Mouse (Mus musculus) heart, postnatal 0 days (tissue): ENCODE measurements at regions not wholly inside any gene's neighbourhood (a gene's known extent, or its start where the extent isn't known, plus 50 kb on each side); places are given as distances from the start of the nearest gene placed in this dataset.

Experiments used
- ATAC-seq: fragments of 200-750 bp; cut with Nextera tagmentation; 2 replicates; pipeline ENCODE4 v1.8.0; 2017; ENCODE audit warnings: low read depth, moderate number of reproducible peaks, moderate library complexity; ENCODE audit not compliant: insufficient read depth
- DNase-seq: peaks from one replicate; pipeline ENCODE4 v3.0.0-alpha.2; 2016; ENCODE audit warnings: low spot score
- H3K27ac ChIP-seq: fragments of 300-500 bp; sonication (generic); 2 replicates; pipeline ENCODE4 v1.5.1; 2014; ENCODE audit warnings: low read depth, mild to moderate bottlenecking
- H3K27me3 ChIP-seq: fragments of 300-500 bp; sonication (generic); 2 replicates; pipeline ENCODE4 v1.6.1; 2014; ENCODE audit warnings: low read length, mixed read lengths; ENCODE audit not compliant: control insufficient read depth, insufficient read depth
- H3K36me3 ChIP-seq: fragments of 300-500 bp; sonication (generic); replicated peaks from 2 replicates; pipeline ENCODE4 v1.6.1; 2014; ENCODE audit warnings: low read length, mixed read lengths; ENCODE audit not compliant: control insufficient read depth, insufficient read depth
- H3K4me1 ChIP-seq: fragments of 300-500 bp; sonication (generic); 2 replicates; pipeline ENCODE4 v1.6.1; 2014; ENCODE audit warnings: antibody characterized with exemption; ENCODE audit not compliant: control insufficient read depth, insufficient read depth
- H3K4me2 ChIP-seq: fragments of 300-500 bp; sonication (generic); 2 replicates; pipeline ENCODE4 v1.6.1; 2014; ENCODE audit warnings: low read depth, mild to moderate bottlenecking, low read length, moderate library complexity
- H3K4me3 ChIP-seq: fragments of 300-500 bp; sonication (generic); 2 replicates; pipeline ENCODE4 v1.5.1; 2014; ENCODE audit warnings: low read depth, low read length
- H3K9ac ChIP-seq: fragments of 300-500 bp; sonication (generic); replicated peaks from 2 replicates; pipeline ENCODE4 v1.6.1; 2014; ENCODE audit warnings: low read depth, low read length, mixed read lengths
- H3K9me3 ChIP-seq: fragments of 300-500 bp; sonication (generic); replicated peaks from 2 replicates; pipeline ENCODE4 v1.6.1; 2016; ENCODE audit warnings: low read length; ENCODE audit not compliant: control insufficient read depth
- CTCF ChIP-seq: IDR thresholded peaks from 2 replicates; pipeline ENCODE4 v1.5.1; 2016; ENCODE audit warnings: antibody characterized with exemption, control low read depth, low read depth
- EP300 ChIP-seq: IDR thresholded peaks from 2 replicates; pipeline ENCODE4 v1.6.1; 2016; ENCODE audit warnings: antibody characterized with exemption, low read depth
- WGBS: fragments of 180-500 bp; shearing (Covaris S2); extraction: QIAGEN DNeasy Blood & Tissue Kit; methylation state at CpG from one replicate; pipeline ENCODE4 v1.1.7; 2014; 5-methylcytosine and 5-hydroxymethylcytosine counted together

DNA sequence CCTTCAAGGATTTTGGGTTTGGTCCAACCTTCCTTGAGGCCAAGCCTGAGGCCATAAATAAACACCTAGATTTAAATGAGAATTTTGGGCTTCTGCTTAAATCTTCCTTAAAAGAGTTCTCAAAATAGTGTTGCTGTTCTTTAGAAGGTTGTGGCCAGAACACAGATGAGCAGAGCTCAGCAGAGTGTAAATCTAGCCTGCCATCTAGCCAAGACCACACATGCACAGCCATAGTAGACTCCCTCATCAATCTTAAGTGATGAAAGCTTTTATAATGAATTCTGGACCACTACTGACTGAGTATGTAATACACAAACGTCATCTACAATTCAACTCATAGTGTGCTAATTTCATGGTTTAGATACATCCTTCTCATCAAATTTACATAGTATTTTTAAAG is 585.3 kb downstream of the Tfec start:
- Histone ChIP-seq H3K27me3 (no peaks in the 10 kb centered on the region), H3K36me3 (no peaks in the 10 kb centered on the region), H3K9me3 (no peaks in the 10 kb centered on the region), H3K4me1 (no peaks in the 10 kb centered on the region), H3K4me3 (no peak overlapping the region), H3K4me2 (no peak overlapping the region), H3K27ac (no peak overlapping the region), H3K9ac (no peak overlapping the region)
- ATAC-seq (no peak), DNase-seq (no peak)
- WGBS: 34% methylated on average over 1 of the region's 1 CpGs
- no peak for TF ChIP-seq CTCF
- TF ChIP-seq EP300: no peak

- Histone ChIP-seq H3K27me3 (no peaks in the 10 kb centered on the region), H3K36me3 (no peaks in the 10 kb centered on the region), H3K4me3 (no peak overlapping the region), H3K9ac (no peak overlapping the region), H3K4me2 (no peak overlapping the region), H3K4me1 (no peaks in the 10 kb centered on the region), H3K9me3 (no peaks in the 10 kb centered on the region), H3K27ac (no peak overlapping the region)
- ATAC-seq (no peak), DNase-seq (no peak)
- TF ChIP-seq CTCF (no peak), EP300 (no peak)
- WGBS: 52% methylated on average over 8 of the region's 8 CpGs
These were observed 563.0 kb downstream of the Mdfic start for GRCm38 (mm10) chr6:16283328-16284072.

DNA sequence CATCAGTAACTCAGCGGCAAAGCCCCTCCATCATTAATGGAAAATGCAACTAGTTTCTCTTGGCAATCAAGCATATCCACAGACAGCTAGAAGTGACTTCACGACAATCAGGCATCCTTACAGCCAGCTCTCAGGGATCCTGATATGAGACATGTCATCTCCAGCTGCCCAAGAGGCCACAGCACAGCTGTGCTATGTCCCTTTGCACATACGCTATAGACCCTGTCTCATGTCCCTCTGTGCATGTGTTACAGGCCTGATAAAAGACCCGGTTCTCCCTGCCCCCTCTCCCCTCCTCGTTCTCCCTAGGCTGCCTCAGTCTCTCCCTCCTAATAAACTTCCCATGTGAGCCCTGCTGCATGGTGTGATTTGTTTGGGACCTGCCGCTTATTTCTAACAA is 561.5 kb downstream of the Mdfic start:
- H3K4me1 ChIP-seq: no peaks in the 10 kb centered on the region
- H3K9me3 ChIP-seq: no peaks in the 10 kb centered on the region
- H3K4me2 ChIP-seq: no peak overlapping the region
- DNase-seq (no peak), ATAC-seq (no peak)
- WGBS: 61% methylated on average over 6 of the region's 6 CpGs
- H3K4me3 ChIP-seq: no peak overlapping the region
- H3K36me3 ChIP-seq: no peaks in the 10 kb centered on the region
- H3K27ac ChIP-seq: no peak overlapping the region
- TF ChIP-seq CTCF (no peak), EP300 (no peak)
- no peaks in the 10 kb centered on the region for H3K27me3 ChIP-seq
- H3K9ac ChIP-seq: no peak overlapping the region
